ENCODE assay signal across 22 mouse cellular contexts in genomic region chr13:100544220-100544662, GRCm38 (mm10). TPM values are rescaled to one million over a fixed set of nuclear protein-coding genes. Genes with fewer than 3 reads are reported as not detected.
DNase-seq lines count a peak whose midpoint lies in the region; ATAC-seq and TF ChIP-seq lines count a peak whose summit lies in the region.
"Had no signal": no experiment of that assay in that cellular context is flagged by ENCODE, and none has a peak within 500 bp of the region (broad histone marks: within the 10 kb centered on the region; RNA-seq: fewer than 3 reads in every experiment).

No protein-coding gene starts in this region.

- no peaks in the 10 kb centered on the region for H3K4me1 ChIP-seq in kidney, embryonic 16.5 days (ENCODE audit: insufficient read depth, low read length)
- no peaks in the 10 kb centered on the region for H3K4me1 ChIP-seq in liver, embryonic 16.5 days (ENCODE audit: control insufficient read depth, low read depth, low read length)
- no peaks in the 10 kb centered on the region for H3K4me1 ChIP-seq in stomach, postnatal 0 days (replicated peaks; ENCODE audit: control insufficient read depth, insufficient read depth)
- H3K4me1 ChIP-seq in forebrain, embryonic 11.5 days (replicated peaks; ENCODE audit: control insufficient read depth, insufficient read depth, low read length) = no peaks in the 10 kb centered on the region
- H3K4me1 ChIP-seq: neural tube, embryonic 12.5 days had no signal

- DNase-seq in kidney, postnatal 4 days = no peak
- DNase-seq in large intestine, adult 2 months (ENCODE audit: low read depth, low spot score) = peak; percentile 50
- peak; percentile 52 for DNase-seq in stomach, postnatal 0 days (ENCODE audit: low spot score)
- DNase-seq in forebrain, embryonic 11.5 days (ENCODE audit: low spot score) = no peak
- DNase-seq in gastrocnemius, adult 18-20 months (ENCODE audit: low spot score) = no peak
- no peak for DNase-seq in lung, adult 18-20 months
- DNase-seq: adrenal gland, postnatal 25 days; cerebellum, adult 8-10 months; cerebellum, postnatal 36 days; kidney, adult 18-20 months; lung, postnatal 4 days; midbrain, embryonic 14.5 days; right cerebral cortex, postnatal 25 days had no signal

- ATAC-seq in kidney, embryonic 16.5 days (ENCODE audit: low FRiP score, low TSS enrichment) = no peak
- ATAC-seq in liver, embryonic 16.5 days (ENCODE audit: low read depth) = peak; percentile 85
- peak; percentile 89 for ATAC-seq in stomach, postnatal 0 days (ENCODE audit: low FRiP score, low TSS enrichment)
- no peak for ATAC-seq in forebrain, embryonic 11.5 days (replicated peaks; ENCODE audit: low FRiP score)
- ATAC-seq: CD4-positive, CD25-positive, alpha-beta regulatory T cell, adult 4 months; forebrain, embryonic 14.5 days; hindbrain, embryonic 16.5 days had no signal

- no peak overlapping the region for H3K9ac ChIP-seq in kidney, embryonic 16.5 days (replicated peaks; ENCODE audit: low read length)
- no peak overlapping the region for H3K9ac ChIP-seq in liver, embryonic 16.5 days (ENCODE audit: low read depth, low read length)
- no peak overlapping the region for H3K9ac ChIP-seq in stomach, postnatal 0 days (ENCODE audit: low read length)
- no peak overlapping the region for H3K9ac ChIP-seq in forebrain, embryonic 11.5 days (ENCODE audit: low read length)
- H3K9ac ChIP-seq: limb, embryonic 13.5 days; neural tube, embryonic 12.5 days had no signal

- H3K27me3 ChIP-seq in kidney, embryonic 16.5 days (ENCODE audit: insufficient read depth, low read length) = no peaks in the 10 kb centered on the region
- no peaks in the 10 kb centered on the region for H3K27me3 ChIP-seq in liver, embryonic 16.5 days (ENCODE audit: control insufficient read depth, insufficient read depth, low read depth, low read length)
- H3K27me3 ChIP-seq in stomach, postnatal 0 days (ENCODE audit: control insufficient read depth, insufficient read depth, low read length) = no peaks in the 10 kb centered on the region
- H3K27me3 ChIP-seq in forebrain, embryonic 11.5 days (ENCODE audit: control insufficient read depth, insufficient read depth, low read length) = no peaks in the 10 kb centered on the region
- H3K27me3 ChIP-seq: limb, embryonic 13.5 days; neural tube, embryonic 12.5 days had no signal

- no peak for TF ChIP-seq EP300 in stomach, postnatal 0 days (optimal IDR thresholded peaks at IDR 0.05)

- H3K27ac ChIP-seq in kidney, embryonic 16.5 days (ENCODE audit: low read length) = 0 out of 2 replicates have a peak overlapping the region, but pooled peaks have one; percentile 24
- peak overlapping the region; percentile 79 for H3K27ac ChIP-seq in liver, embryonic 16.5 days (ENCODE audit: low read length)
- H3K27ac ChIP-seq in stomach, postnatal 0 days (replicated peaks) = peak overlapping the region; percentile 67
- H3K27ac ChIP-seq in forebrain, embryonic 11.5 days (ENCODE audit: low read depth, low read length) = no peak overlapping the region
- H3K27ac ChIP-seq: limb, embryonic 13.5 days; neural tube, embryonic 12.5 days had no signal

- WGBS in kidney, embryonic 16.5 days = 65% methylated on average over 4 of the region's 4 CpGs
- WGBS in large intestine, adult 2 months = 24% methylated on average over 4 of the region's 4 CpGs
- 33% methylated on average over 4 of the region's 4 CpGs for WGBS in liver, embryonic 16.5 days (ENCODE audit: insufficient replicate concordance)
- WGBS in stomach, postnatal 0 days = 49% methylated on average over 4 of the region's 4 CpGs
- WGBS in forebrain, embryonic 11.5 days = 73% methylated on average over 4 of the region's 4 CpGs

- H3K9me3 ChIP-seq in kidney, embryonic 16.5 days (ENCODE audit: low read length) = no peaks in the 10 kb centered on the region
- H3K9me3 ChIP-seq in liver, embryonic 16.5 days (replicated peaks; ENCODE audit: control insufficient read depth, low read length) = no peaks in the 10 kb centered on the region
- H3K9me3 ChIP-seq in stomach, postnatal 0 days (ENCODE audit: control insufficient read depth, low read length) = no peaks in the 10 kb centered on the region
- no peaks in the 10 kb centered on the region for H3K9me3 ChIP-seq in forebrain, embryonic 11.5 days (ENCODE audit: control insufficient read depth, low read length)
- H3K9me3 ChIP-seq: neural tube, embryonic 12.5 days had no signal

- H3K36me3 ChIP-seq in kidney, embryonic 16.5 days (ENCODE audit: insufficient read depth, low read length) = no peaks in the 10 kb centered on the region; the same call in 1 of the 2 replicates
- H3K36me3 ChIP-seq in liver, embryonic 16.5 days (ENCODE audit: control insufficient read depth, insufficient read depth) = no peaks in the 10 kb centered on the region
- H3K36me3 ChIP-seq in stomach, postnatal 0 days (ENCODE audit: control insufficient read depth, insufficient read depth, low read length) = no peaks in the 10 kb centered on the region
- H3K36me3 ChIP-seq in forebrain, embryonic 11.5 days (ENCODE audit: control insufficient read depth, insufficient read depth, low read length) = no peaks in the 10 kb centered on the region
- H3K36me3 ChIP-seq: limb, embryonic 13.5 days; neural tube, embryonic 12.5 days had no signal

- H3K4me2 ChIP-seq in kidney, embryonic 16.5 days (replicated peaks; ENCODE audit: low read depth, low read length) = no peak overlapping the region
- H3K4me2 ChIP-seq in liver, embryonic 16.5 days (ENCODE audit: low read depth, low read length) = no peak overlapping the region
- no peak overlapping the region for H3K4me2 ChIP-seq in stomach, postnatal 0 days (replicated peaks; ENCODE audit: low read depth)
- no peak overlapping the region for H3K4me2 ChIP-seq in forebrain, embryonic 11.5 days (ENCODE audit: low read depth, low read length, severe bottlenecking)
- H3K4me2 ChIP-seq: heart, embryonic 11.5 days; limb, embryonic 13.5 days; neural tube, embryonic 12.5 days had no signal

- TF ChIP-seq CTCF in stomach, postnatal 0 days (IDR thresholded peaks at IDR 0.05; ENCODE audit: low read depth) = no peak

- no peak overlapping the region for H3K4me3 ChIP-seq in kidney, embryonic 16.5 days (ENCODE audit: low read length)
- no peak overlapping the region for H3K4me3 ChIP-seq in liver, embryonic 16.5 days (ENCODE audit: low read depth, low read length)
- no peak overlapping the region for H3K4me3 ChIP-seq in stomach, postnatal 0 days (ENCODE audit: low read depth, low read length)
- H3K4me3 ChIP-seq in forebrain, embryonic 11.5 days (ENCODE audit: low read depth, low read length) = no peak overlapping the region
- H3K4me3 ChIP-seq: limb, embryonic 13.5 days; neural tube, embryonic 12.5 days had no signal

RNA-seq across cellular contexts. Expression of gene Ocln, which starts 8.3 kb away (rescaled TPM):
- polyA plus RNA-seq in kidney, embryonic 16.5 days (2015; fragmentation: Nextera tagmentation; extraction: Ambion mirVana) = 34.3 and 34.4 TPM in 2 replicates
- 31.6 and 48.4 TPM in 2 replicates for polyA plus RNA-seq in large intestine, adult 2 months (2012; rRNA removed)
- 12.9 and 15.1 TPM in 2 replicates for polyA plus RNA-seq in liver, embryonic 16.5 days (2015; fragmentation: Nextera tagmentation; extraction: Ambion mirVana)
- polyA plus RNA-seq in stomach, postnatal 0 days (2015; fragmentation: Nextera tagmentation; extraction: Ambion mirVana) = 65.7 and 66.0 TPM in 2 replicates
- 2.6 and 2.9 TPM in 2 replicates for polyA plus RNA-seq in forebrain, embryonic 11.5 days (2014; fragmentation: Nextera tagmentation; extraction: Ambion mirVana)
- total RNA-seq in gastrocnemius, adult 18-20 months (2021) = under 1 TPM in 1 of 2 experiments, not detected in 1; 0.14 TPM
- total RNA-seq: megakaryocyte-erythroid progenitor cell, adult 5-6 weeks had no signal

RNA-seq across cellular contexts. Expression of gene Gtf2h2, which starts 51.9 kb away (rescaled TPM):
- 76.1 and 85.4 TPM in 2 replicates for polyA plus RNA-seq in kidney, embryonic 16.5 days (2015; fragmentation: Nextera tagmentation; extraction: Ambion mirVana)
- 15.4 and 21.1 TPM in 2 replicates for polyA plus RNA-seq in large intestine, adult 2 months (2012; rRNA removed)
- 20.0 and 22.3 TPM in 2 replicates for polyA plus RNA-seq in liver, embryonic 16.5 days (2015; fragmentation: Nextera tagmentation; extraction: Ambion mirVana)
- 25.3 and 25.7 TPM in 2 replicates for polyA plus RNA-seq in stomach, postnatal 0 days (2015; fragmentation: Nextera tagmentation; extraction: Ambion mirVana)
- polyA plus RNA-seq in forebrain, embryonic 11.5 days (2014; fragmentation: Nextera tagmentation; extraction: Ambion mirVana) = 82.6 and 105 TPM in 2 replicates
- 10 to 100 TPM; 17.8 to 22.5 TPM for total RNA-seq in gastrocnemius, adult 18-20 months (2021)

Comparison
In these comparisons a context has a peak if more than half of its experiments do, and no peak if none do; other contexts are left out.
1. ATAC-seq: peak in liver, embryonic 16.5 days (single experiment) and stomach, postnatal 0 days (single experiment); none in kidney, embryonic 16.5 days (single experiment) and forebrain, embryonic 11.5 days (single experiment).
2. DNase-seq: peak in large intestine, adult 2 months (single experiment) and stomach, postnatal 0 days (single experiment); none in kidney, postnatal 4 days (0 of 2), forebrain, embryonic 11.5 days (single experiment), gastrocnemius, adult 18-20 months (single experiment) and lung, adult 18-20 months (0 of 2).